Mouse (Mus musculus) embryonic fibroblast, embryonic 13.5 days (primary cell): ENCODE measurements at regions not wholly inside any gene's neighbourhood (a gene's known extent, or its start where the extent isn't known, plus 50 kb on each side); places are given as distances from the start of the nearest gene placed in this dataset.

Source experiments
- CTCF ChIP-seq: IDR thresholded peaks from 2 replicates; pipeline ENCODE4 v1.5.1; 2011; ENCODE audit warnings: mild to moderate bottlenecking, control low read depth, low read length, moderate library complexity, borderline replicate concordance; ENCODE audit not compliant: insufficient read depth
- POLR2A ChIP-seq: IDR thresholded peaks from 2 replicates; pipeline ENCODE4 v1.6.1; 2011; ENCODE audit warnings: low read depth, mild to moderate bottlenecking, control low read depth, low read length, moderate library complexity

DNA sequence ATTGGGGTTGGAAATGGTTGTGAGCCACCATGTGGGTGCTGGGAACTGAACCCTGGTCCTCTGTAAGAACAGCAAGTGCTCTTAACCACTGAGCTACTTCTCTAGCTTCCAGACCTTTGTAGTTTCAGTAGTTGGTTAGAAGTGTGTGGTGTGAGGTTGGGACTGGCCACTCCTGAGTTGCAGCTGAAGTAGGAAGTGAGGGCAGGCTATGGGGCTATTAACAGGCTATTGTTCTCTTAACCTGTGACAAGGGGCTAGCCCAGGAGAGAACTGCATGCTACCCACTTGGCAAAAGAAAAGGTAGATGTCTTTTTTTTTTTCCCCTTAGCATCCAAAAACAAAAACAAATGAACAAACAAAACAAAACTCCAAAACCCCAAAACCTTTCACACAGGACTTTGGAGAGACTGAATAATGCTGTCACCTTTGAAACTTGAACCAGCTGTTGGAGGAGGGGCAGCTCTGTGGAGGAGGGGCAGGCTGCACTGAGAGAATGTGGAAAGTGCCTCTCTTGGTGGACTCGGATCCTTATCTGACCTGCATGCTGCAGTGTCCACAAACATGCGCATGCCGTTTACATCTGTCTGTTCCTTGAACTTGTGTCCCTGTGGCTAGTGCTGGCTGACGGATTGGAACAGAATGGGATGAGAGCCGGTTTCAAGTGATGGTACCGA is 149.3 kb upstream of the Unc93a2 start:
- TF ChIP-seq CTCF (no peak), POLR2A (no peak)
